Mouse (Mus musculus) adrenal gland, adult 10 weeks (tissue): ENCODE data around the gene Cldn20. TPM values are rescaled to one million over a fixed set of nuclear protein-coding genes. Genes with fewer than 3 reads are reported as not detected.

ENCODE experiments used
- polyA plus RNA-seq: library from polyadenylated mRNA; stranded (reverse); fragments of 350-450 nt; fragmentation: Illumina TruSeq; extraction: RNeasy Lipid Tissue Mini Kit (QIAGEN cat#74804); gene quantifications from one replicate; pipeline ENCODE4 v1.2.3, GENCODE M21; 2014; ENCODE audit warnings: low read depth, low replicate concordance

Cldn20 gene
- not detected for polyA plus RNA-seq

GRCm38 (mm10) chr17:3532254-3532653 lies at the start of gene Cldn20:
Gene Cldn20, plus strand, starts transcription at chr17:3532554.

DNA sequence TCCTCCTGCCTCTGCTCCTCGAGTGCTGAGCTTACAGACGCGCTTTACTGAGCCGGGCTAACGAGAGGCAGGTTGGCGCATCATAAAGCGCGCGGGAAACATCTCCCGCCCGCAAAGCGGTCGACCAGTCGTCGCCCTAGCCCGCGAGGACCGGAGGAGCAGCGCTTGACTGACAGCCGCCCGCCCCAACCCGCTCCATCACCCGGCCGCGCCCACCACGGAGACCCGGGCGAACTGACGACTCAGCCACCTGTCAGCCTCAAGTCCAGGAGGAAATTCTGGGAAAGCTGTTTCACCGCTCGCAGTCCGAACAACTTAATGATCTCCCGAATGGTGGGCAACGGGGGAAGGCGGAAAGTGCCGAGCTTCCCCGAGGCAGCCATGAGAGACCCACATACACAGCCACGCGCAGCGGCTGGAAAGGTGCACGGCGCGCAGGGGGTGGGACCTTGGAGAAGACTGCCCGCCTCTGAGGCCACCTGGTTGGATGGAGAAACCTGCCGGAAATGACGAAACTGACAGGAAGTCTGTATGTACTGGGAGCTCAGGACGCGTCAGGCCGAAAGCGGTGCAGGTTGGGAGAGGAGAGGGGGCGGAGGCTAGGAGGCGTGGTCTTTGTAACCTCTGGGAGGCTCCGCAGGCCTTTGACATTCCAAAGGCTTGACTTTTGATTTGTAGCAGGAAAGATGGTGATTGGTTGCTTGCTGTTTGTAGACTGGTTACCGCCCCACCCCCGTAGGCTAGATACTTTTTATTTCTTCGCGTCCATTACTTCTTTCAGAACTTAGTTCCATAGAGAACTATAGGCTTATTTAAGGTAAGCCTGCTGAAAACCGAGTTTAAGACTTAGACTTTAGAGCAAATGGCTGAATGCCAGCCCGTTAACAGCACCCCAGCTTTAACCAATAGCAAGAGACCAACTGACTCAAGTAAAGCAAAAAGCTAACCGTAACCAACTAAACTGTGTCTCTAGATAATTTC lies 25.3 kb downstream of the Cldn20 start, which contains the start of gene Tfb1m:
Gene Tfb1m, minus strand, starts transcription at position 451 of the 981 bp plus-strand sequence.

Other genes with a start within 250 kb of the Cldn20 start
- gene Tiam2, start 206.0 kb upstream of the Cldn20 start, polyA plus RNA-seq = 21.8 TPM
- 14.7 TPM for gene Tfb1m, start 25.2 kb downstream of the Cldn20 start, polyA plus RNA-seq
- gene Nox3, start 163.7 kb downstream of the Cldn20 start, polyA plus RNA-seq = not detected